Mouse (Mus musculus) C2C12 (cell line): ENCODE measurements around the gene Nup107.

ENCODE experiments used
- CEBPB ChIP-seq: IDR thresholded peaks from one replicate; pipeline ENCODE4 v1.6.1; 2011; ENCODE audit warnings: low read depth, mild to moderate bottlenecking, control low read depth, moderate library complexity
- CTCF ChIP-seq: IDR thresholded peaks from one replicate; pipeline ENCODE4 v1.5.1; 2011; ENCODE audit not compliant: control insufficient read depth, insufficient read depth, insufficient read length
- MAX ChIP-seq: IDR thresholded peaks from one replicate; pipeline ENCODE4 v1.6.1; 2011; ENCODE audit warnings: mild to moderate bottlenecking, control low read depth
- USF1 ChIP-seq: IDR thresholded peaks from one replicate; pipeline ENCODE4 v1.6.1; 2011; ENCODE audit warnings: low read depth, mild to moderate bottlenecking, control low read depth, moderate library complexity

DNA sequence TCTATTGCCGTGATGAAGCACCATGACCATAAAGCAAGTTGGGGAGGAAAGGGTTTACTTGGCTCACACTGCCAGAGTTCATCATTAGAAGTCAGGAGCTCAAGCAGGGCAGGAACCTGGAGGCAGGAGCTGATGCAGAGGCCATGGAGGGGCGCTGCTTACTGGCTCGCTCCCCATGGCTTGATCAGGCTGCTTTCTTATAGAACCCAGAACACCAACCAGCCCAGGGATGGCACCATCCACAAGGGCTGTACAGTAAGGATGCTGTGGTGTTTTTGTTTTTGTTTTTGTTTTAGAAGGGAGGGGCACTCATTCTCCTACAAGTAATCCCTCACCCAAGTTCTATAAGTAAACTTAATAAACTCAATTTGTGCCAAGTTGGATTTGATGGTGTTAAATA, 75.8 kb downstream of the Nup107 start:
- no peak for TF ChIP-seq USF1
- no peak for TF ChIP-seq CTCF
- no peak for TF ChIP-seq CEBPB
- no peak for TF ChIP-seq MAX
